Mouse (Mus musculus) lung, postnatal 14 days (tissue): ENCODE results near the gene Iqgap3.

ENCODE experiments used
- DNase-seq: peaks from one replicate; pipeline ENCODE4 v3.0.0; 2021

The Iqgap3 gene

DNA sequence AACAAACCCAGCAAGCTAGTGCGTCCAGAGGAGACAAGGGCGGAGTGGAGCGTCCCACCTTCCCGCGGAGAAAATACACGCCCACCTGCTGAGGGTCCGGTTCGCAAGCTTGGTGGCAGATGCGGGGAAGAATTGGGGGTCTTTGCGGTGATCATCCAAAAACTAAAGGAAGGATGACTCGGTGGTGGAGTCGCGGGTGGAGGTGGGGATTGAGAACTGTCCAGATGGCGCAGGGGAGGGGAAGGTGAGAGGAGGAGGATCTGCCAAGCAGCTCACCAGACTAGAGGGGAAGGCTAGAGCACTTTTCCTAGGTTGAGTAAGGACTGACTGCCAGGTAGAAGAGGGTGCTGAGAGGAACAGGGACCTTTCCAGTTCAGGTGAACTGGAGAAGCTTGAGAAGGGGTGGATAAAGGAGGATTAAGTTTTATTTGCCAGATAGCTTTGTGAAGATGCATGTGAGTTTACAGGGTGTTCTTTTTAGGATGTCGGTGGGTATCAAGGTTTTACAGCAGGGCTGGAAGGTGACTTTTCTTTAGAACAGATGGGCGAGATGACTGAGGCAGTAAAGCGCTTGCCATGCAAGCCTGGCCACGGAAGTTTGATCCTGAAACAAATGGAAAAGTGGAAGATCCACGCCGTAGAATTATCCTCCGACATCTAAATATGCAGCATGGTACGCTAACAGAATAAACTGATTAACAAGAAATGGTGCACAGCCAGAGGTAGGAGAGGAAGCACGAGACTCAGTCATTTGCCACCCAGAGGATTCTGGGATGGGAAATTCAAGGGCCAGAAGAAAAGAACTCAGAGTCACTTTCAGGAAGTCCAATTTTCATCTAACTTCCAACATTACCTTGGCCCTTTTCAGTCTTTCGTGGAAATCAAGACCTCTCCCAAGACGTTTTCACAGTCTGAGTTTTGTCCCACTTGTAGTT, 57.7 kb downstream of the Iqgap3 start:
- no peak for DNase-seq

GRCm38 (mm10) chr3:88140178-88140902, 58.6 kb downstream of the Iqgap3 start:
- peak; percentile 76 for DNase-seq

DNA sequence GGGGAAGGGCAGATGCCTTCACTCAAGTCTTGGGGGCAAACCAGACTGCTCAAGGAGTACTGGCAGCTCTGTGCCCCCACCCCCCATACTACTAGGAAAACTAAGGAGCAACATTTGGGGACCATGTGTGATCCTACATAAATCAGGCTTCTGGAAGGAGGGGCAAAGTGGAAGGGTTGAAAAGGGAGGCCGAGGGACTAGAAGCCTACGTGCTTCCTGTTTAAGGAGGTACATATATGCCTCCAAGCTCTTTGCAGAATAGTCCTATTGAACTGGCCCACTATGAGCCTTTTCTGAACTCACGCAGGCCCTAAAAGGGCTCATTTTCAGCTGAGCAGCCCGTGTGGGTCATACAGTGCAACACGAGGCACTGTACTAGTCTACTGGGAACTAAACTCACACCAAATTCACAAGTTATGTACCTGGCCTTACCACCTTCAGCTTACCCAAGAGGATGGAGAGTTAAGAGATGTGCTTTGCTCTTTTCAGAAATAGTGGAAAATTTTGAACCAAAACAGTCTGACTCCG, 59.2 kb downstream of the Iqgap3 start:
- no peak for DNase-seq

DNA sequence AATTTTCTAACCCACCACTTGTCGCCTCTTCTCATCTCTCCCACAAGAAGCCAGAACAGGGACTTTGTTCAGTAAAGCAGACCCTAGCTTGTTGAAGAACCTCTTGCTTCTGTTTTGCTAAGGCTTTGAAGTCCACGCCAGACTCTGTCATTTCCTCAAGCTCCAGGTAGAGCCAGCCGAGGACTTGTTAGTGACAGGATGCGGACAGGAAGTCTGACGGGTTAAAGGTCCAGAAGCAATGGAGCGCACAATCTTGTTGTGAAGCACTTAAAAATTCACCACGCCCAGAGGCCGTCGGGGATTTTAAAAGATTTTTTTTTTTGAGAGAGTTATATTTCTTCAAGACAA, 59.6 kb downstream of the Iqgap3 start:
- peak; percentile 49 for DNase-seq

DNA sequence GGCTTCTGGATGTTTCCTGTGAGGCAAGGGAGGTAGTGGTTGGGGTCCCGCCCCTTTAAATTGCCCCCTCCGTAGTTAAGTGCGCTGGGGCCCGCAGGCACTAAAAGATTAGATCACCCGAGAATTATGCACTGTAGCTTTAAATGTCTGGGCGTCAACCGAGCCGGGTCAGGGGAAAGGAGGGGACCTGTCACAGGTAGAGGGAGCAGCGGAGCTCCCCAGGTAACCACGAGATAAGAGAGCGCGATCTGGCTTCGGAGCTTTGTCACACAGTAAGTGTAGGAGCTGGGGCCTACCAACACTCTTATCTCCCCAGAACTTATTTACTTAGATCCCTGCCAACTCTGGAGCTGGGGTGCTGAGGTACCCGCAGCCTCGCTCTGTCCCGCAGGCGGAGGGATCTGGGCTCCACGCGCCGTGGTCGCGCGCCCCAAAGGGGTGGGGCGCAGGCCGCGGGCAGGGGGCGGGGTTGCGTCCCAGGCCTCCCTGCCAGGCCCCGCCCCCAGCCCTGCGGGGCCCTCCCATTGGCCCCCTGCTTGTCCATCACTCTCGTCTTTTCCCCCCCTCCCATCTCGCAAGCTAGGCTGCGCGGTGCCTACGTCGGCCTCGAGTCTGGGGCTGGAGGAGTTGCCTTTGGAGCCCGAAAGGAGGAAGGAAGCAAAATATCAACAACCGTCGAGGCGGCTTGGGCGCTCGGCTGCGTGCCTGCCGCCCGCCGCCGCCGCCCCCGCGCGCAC, 60.2 kb downstream of the Iqgap3 start, which contains the start of gene Mef2d:
Gene Mef2d (plus strand): TSS at position 586 of the 737 bp plus-strand sequence.
- DNase-seq, result peak; percentile 95

GRCm38 (mm10) chr3:88142546-88142915, 60.8 kb downstream of the Iqgap3 start:
- DNase-seq, result no peak

DNA sequence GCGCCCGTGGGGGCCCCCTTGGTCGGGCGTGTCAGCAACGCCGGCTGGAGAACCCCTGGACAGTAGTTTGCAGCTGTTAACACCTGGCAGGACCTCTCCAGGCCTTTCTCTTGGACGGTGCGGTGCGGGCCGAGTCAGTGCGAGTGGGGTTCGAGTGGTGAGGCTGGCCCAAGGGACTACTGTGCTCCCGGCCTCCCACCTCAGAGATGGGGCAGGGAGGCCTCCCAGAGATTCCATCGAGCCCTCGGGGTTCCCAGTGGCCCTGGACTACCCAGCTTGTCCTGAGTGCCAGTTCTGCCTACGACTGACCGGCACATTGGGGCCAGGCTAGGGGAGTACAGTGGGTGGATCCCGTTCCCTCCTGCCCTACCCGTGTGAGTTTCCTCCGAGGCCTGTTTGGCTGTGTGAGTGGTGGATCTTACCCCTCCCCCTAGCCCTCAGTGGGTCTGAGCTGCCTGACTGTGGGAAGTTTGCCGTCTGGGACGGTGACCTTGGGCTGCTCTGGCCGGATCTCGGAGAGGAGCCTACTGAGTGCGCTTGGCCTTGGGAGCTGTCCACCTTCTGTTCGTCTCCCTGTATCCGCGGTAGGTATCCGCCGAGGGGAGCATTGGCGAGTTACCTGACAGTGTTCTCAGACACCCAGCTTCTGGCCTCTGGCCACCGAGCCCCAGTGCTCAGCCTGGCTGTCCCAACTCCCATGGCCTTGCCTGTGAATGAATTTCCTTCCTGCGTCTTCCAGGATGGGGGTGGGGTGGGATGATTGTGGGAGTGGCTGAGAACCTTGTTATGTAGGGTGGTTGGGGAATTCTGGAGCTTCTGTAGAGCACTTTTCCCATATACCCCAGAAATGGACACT, 61.4 kb downstream of the Iqgap3 start:
- DNase-seq, result peak; percentile 75

DNA sequence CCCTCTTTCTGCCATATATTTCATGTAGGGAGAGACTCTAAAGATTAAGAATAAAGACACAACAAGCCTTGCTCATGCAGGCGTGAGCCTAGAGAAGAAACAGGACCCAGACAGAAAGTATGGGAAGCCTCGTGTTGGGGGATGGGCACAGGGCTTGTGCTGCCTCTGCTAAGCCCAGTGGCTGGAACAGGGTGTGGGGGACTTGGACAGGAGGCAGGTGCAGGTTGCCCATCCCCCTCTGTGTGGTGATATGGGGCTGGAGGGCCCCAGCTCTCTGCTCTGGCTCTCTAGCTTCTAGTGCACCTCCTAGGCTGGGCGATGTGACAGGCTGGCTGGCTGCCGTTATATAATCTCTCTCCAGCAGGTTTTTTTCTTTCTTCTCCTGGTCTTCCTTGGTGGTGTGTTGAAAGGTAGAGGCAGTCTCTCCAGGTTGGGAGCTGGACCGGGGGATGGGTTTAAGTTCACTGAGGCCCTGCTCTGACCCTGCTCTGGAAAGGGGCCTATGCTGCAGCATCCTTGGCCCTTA, 62.3 kb downstream of the Iqgap3 start:
- no peak for DNase-seq

GRCm38 (mm10) chr3:88144648-88145410, 63.1 kb downstream of the Iqgap3 start:
- no peak for DNase-seq

- no peak for DNase-seq
These were observed 63.6 kb downstream of the Iqgap3 start for GRCm38 (mm10) chr3:88145411-88145782.

GRCm38 (mm10) chr3:88145952-88146351, 64.2 kb downstream of the Iqgap3 start:
- no peak for DNase-seq

DNA sequence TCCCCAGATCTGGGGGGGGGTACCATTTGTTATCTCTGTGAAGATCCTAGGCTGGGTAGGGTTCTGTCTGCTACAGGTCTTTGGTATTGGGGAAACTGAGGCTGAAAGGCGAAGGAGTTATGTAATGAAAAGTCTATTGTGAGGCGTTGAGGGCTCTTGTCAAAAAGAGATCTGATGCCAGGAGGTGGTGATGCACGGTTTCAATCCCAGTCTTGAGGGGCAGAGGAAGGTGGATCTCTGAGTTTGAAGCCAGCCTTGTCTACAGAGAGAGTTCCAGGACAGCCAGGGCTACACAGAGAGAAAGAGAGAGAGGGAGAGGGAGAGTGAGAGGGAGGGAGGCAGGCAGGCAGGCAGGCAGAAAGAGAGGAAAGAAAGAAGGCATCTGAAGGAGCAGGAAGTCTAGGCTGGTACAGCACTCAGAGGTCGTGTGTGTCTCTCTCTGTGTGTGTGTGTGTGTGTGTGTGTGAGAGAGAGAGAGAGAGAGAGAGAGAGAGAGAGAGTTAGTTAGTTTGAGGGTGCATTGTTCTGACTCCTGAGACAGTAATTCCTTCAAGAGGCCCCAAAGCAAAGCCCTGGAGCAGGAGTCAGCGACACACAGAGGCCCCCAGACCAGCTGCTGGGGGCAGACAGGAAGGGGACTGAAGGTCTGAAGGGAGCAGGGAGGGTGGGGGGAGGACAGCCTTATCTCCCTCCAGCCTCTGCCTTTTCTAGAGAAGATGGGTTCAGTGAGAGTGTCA, 64.8 kb downstream of the Iqgap3 start:
- DNase-seq, result no peak

DNA sequence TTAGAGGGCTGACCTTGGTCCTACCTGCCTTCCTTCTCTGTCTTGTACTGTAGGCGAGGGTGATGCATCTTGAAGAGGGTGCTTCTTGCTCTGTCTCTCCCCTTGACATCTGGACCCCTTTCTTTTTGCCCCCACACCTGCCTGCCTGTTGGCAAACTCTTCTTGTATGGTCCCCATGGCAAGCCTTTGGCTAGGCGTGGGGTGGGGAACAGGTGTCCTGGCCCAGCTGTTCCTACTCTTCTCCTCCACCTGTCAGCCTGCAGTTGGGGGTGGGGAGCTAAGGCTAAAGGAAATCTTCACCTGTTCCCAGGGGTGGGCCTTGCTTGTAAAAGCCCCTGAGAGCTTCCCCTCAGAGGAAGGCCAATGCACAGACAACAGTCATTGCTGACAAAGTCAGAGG, 65.7 kb downstream of the Iqgap3 start:
- DNase-seq, result no peak

DNA sequence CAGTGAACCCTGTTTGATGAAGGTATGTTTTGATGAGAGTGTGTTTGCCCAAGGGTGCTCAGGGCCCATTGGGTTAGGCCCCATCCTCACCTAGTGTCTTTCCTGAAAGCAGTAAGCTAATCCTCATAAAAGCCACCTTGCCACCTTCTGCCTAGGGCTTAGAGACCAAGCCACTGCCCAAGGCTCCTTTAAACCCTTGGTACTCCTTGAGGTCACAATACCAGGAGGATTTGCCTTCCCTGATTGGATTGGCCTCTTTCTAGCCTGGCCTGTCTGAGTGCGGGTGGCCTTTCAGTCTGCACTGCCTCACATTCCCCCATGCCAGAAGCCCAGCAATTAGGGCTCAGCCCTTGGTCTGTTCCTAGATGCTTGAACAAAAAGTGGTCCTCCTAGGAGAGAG, 66.1 kb downstream of the Iqgap3 start:
- no peak for DNase-seq

GRCm38 (mm10) chr3:88148354-88148753, 66.6 kb downstream of the Iqgap3 start:
- DNase-seq, result no peak

DNA sequence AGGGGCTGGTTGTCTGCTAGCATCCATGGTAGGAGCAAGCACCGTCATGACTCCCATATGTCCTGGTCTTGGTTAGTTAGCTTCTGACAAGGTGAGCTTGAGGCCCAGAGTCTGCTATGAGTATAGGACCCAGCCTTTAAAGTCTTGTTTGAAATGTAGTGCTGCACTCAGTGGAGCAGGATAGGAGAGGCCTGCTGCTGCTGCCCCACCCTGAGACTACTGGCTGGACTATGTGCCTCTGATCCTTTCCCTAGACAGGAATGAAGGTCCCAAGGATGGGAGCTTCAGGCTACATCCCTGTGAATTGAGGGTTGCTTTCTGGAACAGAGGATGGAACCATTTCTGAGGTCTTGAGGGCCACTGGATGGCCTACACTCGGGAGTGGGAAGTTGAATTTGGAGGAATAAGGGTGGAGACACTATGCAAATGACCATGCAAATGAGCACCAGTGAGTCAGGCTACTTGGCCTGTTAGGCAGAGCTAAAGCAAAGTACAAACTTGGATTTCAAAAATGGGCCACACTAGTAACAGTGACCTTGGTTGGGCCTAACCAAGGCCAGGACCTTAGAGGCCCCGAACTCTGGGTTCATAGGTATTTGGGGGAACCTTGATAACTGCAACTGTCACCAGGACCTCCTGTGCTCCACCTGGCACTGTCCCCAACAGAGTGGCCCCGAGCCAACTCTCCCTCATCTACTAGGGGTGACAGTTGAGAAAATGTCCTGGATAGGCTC, 67.2 kb downstream of the Iqgap3 start:
- no peak for DNase-seq

DNA sequence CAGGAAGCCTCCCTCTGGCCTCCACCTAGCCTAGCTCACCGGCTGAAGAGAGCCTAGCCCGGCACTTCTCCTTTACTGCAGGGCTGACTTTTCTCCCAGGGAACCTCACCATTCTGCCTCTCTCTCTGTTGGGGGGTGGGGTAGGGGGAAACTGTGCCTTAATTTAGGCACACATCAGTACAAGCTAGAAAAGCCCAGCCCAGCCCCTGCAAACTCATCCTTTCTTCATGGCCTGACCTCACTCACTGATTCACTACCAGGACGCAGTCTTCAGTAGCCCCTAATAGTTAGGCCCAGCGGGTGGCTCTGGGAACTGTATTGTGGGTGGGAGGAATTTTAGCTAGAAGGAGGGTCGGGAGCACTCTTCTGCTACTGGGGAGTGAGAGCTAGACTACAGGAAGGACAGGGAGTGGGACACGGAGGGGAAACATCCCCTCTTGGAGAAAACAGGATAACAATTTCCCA, 67.8 kb downstream of the Iqgap3 start:
- DNase-seq, result no peak

- DNase-seq, result no peak
These were observed 68.6 kb downstream of the Iqgap3 start for GRCm38 (mm10) chr3:88150061-88150998.

- DNase-seq, result no peak
These were observed 69.2 kb downstream of the Iqgap3 start for GRCm38 (mm10) chr3:88150999-88151364.
